Mouse (Mus musculus) limb, embryonic 12.5 days (tissue): ENCODE results near the gene Grik4. TPM values are rescaled to one million over a fixed set of nuclear protein-coding genes. Genes with fewer than 3 reads are reported as not detected.

ENCODE experiments used
- ATAC-seq: fragments of 200-750 bp; cut with Nextera tagmentation; 2 replicates; pipeline ENCODE4 v1.8.0; 2017; ENCODE audit warnings: low read depth, moderate TSS enrichment; ENCODE audit not compliant: insufficient number of reproducible peaks, insufficient read depth, low FRiP score, low TSS enrichment
- H3K27ac ChIP-seq: fragments of 300-500 bp; sonication (generic); 2 replicates; pipeline ENCODE4 v1.5.1; 2016; ENCODE audit warnings: mild to moderate bottlenecking, moderate library complexity
- H3K27me3 ChIP-seq: fragments of 300-500 bp; sonication (generic); 2 replicates; pipeline ENCODE4 v1.6.1; 2016; ENCODE audit warnings: mild to moderate bottlenecking, moderate library complexity
- H3K36me3 ChIP-seq: fragments of 300-500 bp; sonication (generic); 2 replicates; pipeline ENCODE4 v1.6.1; 2016; ENCODE audit warnings: mild to moderate bottlenecking, moderate library complexity
- H3K4me1 ChIP-seq: fragments of 300-500 bp; sonication (generic); replicated peaks from 2 replicates; pipeline ENCODE4 v1.6.1; 2016
- H3K4me2 ChIP-seq: fragments of 300-500 bp; sonication (generic); 2 replicates; pipeline ENCODE4 v1.6.1; 2016; ENCODE audit warnings: mild to moderate bottlenecking, moderate library complexity
- H3K4me3 ChIP-seq: fragments of 300-500 bp; sonication (generic); replicated peaks from 2 replicates; pipeline ENCODE4 v1.5.1; 2016; ENCODE audit warnings: mild to moderate bottlenecking
- H3K9ac ChIP-seq: fragments of 300-500 bp; sonication (generic); replicated peaks from 2 replicates; pipeline ENCODE4 v1.6.1; 2016; ENCODE audit warnings: mild to moderate bottlenecking, moderate library complexity
- H3K9me3 ChIP-seq: fragments of 300-500 bp; sonication (generic); 2 replicates; pipeline ENCODE4 v1.6.1; 2016; ENCODE audit warnings: mild to moderate bottlenecking, moderate library complexity
- WGBS: fragments of 180-500 bp; shearing (Covaris S2); methylation state at CpG from one replicate; pipeline ENCODE4 v1.1.7; 2016; 5-methylcytosine and 5-hydroxymethylcytosine counted together
- polyA plus RNA-seq: library from polyadenylated mRNA; unstranded; fragments of >200 nt; fragmentation: Nextera tagmentation; extraction: Ambion mirVana; gene quantifications from 2 replicates; pipeline ENCODE4 v1.2.1, GENCODE M21; 2016

The Grik4 gene
- polyA plus RNA-seq, 1 experiment from 2014 or later, result 2.6 TPM

DNA sequence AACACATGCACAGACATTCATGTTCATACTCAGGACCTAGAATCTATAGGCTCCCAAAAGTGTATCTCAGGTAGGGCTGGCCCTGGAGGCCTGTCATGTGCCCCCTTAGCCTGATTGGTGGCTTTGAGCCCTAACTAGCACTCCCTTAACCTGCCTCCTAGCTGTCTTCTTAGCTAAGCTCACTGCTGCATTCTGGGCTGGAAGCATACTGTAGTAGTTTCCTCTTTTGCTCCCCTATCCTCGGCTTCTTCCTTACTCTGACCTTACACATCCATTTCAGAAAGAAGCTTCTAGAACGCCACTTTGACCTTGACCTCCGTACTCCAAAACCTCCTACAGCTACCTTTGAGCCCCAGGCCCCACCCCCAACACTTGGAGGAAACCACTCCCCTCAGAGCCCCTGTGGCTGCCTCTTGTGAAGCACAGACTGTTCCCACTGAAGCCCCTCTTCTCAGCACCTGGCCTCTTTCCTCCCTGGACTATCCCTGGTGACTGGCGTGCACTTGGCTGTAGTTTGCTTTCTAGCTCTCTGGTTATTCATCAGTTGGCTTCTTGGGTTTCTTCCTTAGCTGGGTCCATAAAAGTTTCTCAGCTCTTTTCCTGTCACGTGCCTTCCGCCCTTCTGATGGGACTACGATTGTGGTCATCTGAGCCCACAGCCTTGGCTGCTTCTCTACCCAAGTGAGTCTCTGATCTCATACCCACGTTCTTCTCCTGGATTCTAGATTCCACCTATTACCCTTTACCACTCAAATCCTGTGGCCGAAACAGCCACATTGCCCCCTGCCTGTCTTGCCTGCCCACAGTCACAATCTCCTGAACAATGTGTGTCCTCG lies 84.1 kb downstream of the Grik4 start:
- H3K36me3 ChIP-seq, result no peaks in the 10 kb centered on the region
- WGBS, result 76% methylated on average over 10 of the region's 10 CpGs
- H3K4me1 ChIP-seq, result peaks cover 18% of the 10 kb centered on the region
- H3K4me3 ChIP-seq, result no peak overlapping the region
- no peaks in the 10 kb centered on the region for H3K9me3 ChIP-seq
- H3K27ac ChIP-seq, result no peak overlapping the region
- no peak overlapping the region for H3K4me2 ChIP-seq
- no peak overlapping the region for H3K9ac ChIP-seq
- H3K27me3 ChIP-seq, result no peaks in the 10 kb centered on the region
- ATAC-seq, result no peak

DNA sequence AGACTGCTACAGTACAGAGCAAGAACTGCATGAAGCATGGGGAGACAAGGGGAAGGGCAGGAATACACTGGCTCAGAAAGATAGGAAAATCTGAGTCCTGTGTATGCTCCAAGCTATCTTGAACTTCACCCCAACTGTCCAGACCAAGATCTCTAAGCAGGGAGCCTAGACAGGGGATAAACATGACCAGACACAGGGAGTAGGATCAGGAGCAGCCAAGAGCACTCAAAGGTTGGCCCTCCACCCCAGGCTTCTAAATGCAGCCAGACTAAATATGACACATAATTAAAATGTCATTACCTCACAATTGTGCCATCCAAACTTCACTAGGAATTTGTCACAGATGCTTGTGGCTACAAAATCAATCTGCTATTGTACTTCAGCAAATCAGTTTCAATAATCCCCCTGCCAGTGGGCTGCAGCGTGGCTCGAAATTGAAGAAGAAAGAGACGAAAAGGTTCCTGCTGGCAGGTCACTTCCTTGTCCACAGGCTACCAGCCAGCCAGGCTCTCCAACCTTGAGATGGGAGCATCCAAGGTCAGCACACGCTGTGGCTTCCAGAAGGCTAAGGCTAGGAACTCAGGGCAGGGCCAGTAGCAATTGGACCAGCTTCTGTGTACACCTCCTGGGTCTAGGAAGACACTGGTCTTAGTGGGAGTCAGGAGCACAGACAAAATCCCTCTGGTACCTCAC lies 85.1 kb downstream of the Grik4 start:
- no peak overlapping the region for H3K27ac ChIP-seq
- H3K4me1 ChIP-seq, result 0 out of 2 replicates have a peak, but pooled peaks cover 13% of the 10 kb centered on the region
- H3K9ac ChIP-seq, result no peak overlapping the region
- no peaks in the 10 kb centered on the region for H3K36me3 ChIP-seq
- H3K4me2 ChIP-seq, result no peak overlapping the region
- H3K27me3 ChIP-seq, result no peaks in the 10 kb centered on the region
- ATAC-seq, result no peak
- H3K4me3 ChIP-seq, result no peak overlapping the region
- WGBS, result 76% methylated on average over 4 of the region's 4 CpGs
- H3K9me3 ChIP-seq, result no peaks in the 10 kb centered on the region

DNA sequence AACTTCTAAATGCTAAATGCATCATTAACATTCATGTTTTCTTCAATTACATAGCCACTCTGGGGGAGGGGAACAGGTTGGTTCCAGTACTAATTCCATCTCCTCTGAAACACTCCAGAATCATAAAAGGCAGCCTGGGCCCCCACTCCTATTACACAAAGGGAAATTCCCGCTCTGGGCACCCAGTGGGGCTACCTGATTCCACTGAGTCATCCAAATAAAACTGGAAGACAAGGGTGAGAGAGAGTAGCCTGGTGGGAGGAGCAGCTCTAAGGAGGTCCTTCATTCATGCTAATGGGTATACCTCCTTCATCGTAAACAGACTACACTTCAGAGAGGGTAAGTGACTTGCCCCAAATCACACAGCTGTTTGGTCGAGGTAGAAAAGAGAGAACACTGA lies 85.7 kb downstream of the Grik4 start:
- Histone ChIP-seq H3K4me3 (no peak overlapping the region), H3K4me1 (0 out of 2 replicates have a peak, but pooled peaks cover 13% of the 10 kb centered on the region), H3K9ac (no peak overlapping the region), H3K4me2 (no peak overlapping the region), H3K9me3 (no peaks in the 10 kb centered on the region), H3K27me3 (no peaks in the 10 kb centered on the region), H3K27ac (no peak overlapping the region), H3K36me3 (no peaks in the 10 kb centered on the region)
- 47% methylated on average over 3 of the region's 3 CpGs for WGBS
- no peak for ATAC-seq

DNA sequence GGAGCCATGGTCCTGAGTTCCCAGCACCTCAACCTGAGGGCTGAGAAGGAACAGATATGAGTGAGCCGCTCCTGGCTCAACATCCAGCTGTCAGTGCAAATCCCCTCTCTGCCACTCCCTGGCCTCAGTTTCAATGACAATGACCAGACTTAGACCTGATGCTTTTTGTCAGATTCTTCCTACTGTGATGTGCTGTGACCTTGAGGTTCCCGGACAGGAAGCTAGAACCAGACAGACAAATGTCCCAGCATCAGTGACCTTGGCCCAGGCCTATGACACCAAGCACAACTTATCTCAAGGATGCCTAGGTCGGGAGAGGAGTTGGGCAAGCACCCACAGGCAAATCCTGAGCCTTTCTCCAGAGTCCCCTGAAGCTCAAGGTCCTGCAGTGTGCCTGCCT lies 86.5 kb downstream of the Grik4 start:
- WGBS, result 76% methylated on average over 3 of the region's 3 CpGs
- H3K4me2 ChIP-seq, result no peak overlapping the region
- no peaks in the 10 kb centered on the region for H3K36me3 ChIP-seq
- no peaks in the 10 kb centered on the region for H3K9me3 ChIP-seq
- no peak overlapping the region for H3K9ac ChIP-seq
- H3K4me3 ChIP-seq, result no peak overlapping the region
- no peak for ATAC-seq
- 0 out of 2 replicates have a peak, but pooled peaks cover 13% of the 10 kb centered on the region for H3K4me1 ChIP-seq
- H3K27me3 ChIP-seq, result no peaks in the 10 kb centered on the region
- no peak overlapping the region for H3K27ac ChIP-seq

DNA sequence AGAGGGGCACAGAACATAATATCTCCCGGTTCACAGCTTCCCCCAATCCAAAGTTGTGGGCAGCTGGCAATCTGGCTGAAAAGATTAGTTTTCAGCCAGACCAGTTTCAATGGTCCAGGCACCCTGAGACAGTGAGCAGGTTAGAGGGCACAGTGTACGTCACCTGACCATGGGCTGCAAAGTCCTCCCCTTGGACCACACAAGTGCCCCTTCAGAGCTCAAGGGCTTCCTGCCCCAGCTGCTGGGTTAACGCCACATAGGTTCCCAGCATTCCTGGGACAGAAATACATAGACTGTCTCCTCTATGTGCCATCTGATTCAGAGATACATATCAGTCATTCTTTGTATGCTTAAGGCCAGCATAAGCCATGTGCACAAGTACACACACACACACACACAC lies 91.2 kb downstream of the Grik4 start:
- Histone ChIP-seq H3K4me3 (no peak overlapping the region), H3K27ac (no peak overlapping the region), H3K27me3 (0 out of 2 replicates have a peak, but pooled peaks cover 5% of the 10 kb centered on the region), H3K36me3 (no peaks in the 10 kb centered on the region), H3K9ac (no peak overlapping the region), H3K9me3 (no peaks in the 10 kb centered on the region), H3K4me2 (no peak overlapping the region), H3K4me1 (peaks cover 4% of the 10 kb centered on the region)
- WGBS, result 80% methylated on average over 3 of the region's 3 CpGs
- ATAC-seq, result no peak

DNA sequence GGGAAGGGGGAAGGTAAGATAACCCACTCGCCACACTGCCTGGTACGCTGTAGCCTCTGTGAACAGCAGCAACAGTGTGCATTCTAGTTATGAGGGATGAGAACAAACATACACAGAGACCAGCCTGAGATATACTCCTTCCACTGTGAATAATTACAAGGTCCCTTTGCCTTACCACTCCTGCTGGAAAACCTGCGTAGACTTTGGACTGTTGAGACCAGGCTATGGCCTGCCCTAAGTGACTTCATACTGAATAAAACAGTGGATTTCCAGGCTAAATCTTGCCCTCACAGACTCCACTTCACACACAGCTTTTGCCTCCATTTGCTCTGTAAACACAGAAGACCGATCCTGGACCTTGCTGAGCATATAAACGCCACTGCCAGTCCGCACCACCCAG lies 94.2 kb downstream of the Grik4 start:
- no peak overlapping the region for H3K27ac ChIP-seq
- no peak overlapping the region for H3K9ac ChIP-seq
- H3K27me3 ChIP-seq, result 0 out of 2 replicates have a peak, but pooled peaks cover 8% of the 10 kb centered on the region
- no peaks in the 10 kb centered on the region for H3K36me3 ChIP-seq
- H3K9me3 ChIP-seq, result no peaks in the 10 kb centered on the region
- no peak overlapping the region for H3K4me3 ChIP-seq
- H3K4me1 ChIP-seq, result peaks cover 12% of the 10 kb centered on the region
- WGBS, result 83% methylated on average over 6 of the region's 6 CpGs
- no peak overlapping the region for H3K4me2 ChIP-seq
- ATAC-seq, result no peak

DNA sequence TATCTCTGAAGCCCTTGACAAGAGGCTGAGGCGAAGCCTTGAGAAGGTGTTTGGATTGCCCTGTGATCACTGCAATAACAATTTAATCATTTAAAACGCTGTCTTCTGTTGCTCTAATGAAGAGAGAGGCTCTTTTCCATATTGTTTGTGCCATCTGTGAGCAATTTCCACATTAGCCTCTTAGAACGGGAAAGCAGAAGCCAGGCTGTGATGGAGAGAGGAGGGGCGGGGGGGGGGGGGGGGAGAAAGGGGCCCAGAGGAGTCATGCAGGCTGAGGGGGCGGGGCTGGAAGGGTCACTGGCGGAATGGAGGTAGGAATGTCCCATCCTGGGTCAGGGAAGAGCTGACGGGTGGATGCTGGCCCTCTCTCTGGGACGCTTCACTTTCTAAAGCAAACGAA lies 96.2 kb downstream of the Grik4 start:
- Histone ChIP-seq H3K4me2 (peak overlapping the region; percentile 13; the same call in 1 of the 2 replicates), H3K27ac (no peak overlapping the region), H3K4me1 (peaks cover 18% of the 10 kb centered on the region), H3K27me3 (0 out of 2 replicates have a peak, but pooled peaks cover 8% of the 10 kb centered on the region), H3K9ac (no peak overlapping the region), H3K4me3 (no peak overlapping the region), H3K9me3 (no peaks in the 10 kb centered on the region), H3K36me3 (no peaks in the 10 kb centered on the region)
- WGBS, result 10% methylated on average over 9 of the region's 9 CpGs
- no peak for ATAC-seq

DNA sequence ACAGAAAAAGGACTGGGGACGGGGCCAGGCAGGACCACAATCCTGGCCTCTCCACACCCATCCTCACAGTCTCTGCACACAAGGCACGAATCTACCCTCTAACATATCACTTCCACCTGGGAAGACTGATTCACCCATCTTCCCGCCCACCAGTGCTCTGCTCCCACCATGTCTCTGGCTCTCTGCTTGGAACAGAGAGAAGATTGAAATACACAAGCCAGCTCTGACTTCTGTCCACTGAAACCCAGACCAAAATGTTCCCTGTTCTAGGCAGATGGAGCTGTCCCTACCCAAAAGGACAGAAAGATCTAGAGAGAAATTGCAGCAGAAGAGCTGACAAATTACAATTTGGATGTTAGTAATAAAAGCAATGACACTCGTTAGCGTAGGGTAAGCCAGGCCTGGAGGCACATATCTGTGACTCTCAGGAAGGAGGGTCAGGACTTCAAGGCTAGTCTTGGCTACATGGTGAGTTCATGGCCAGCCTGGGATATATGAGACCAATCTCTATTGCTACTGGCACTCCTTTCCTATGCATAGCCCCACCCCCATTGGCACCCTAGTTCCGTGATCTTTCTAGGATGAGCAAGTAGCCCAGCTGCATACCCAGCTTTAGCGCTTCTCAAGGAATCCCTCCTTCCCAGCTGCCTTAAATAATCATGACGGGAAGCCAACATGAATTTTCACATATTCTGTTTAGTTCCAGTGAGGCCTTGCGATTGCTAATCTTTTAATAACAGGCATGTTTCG lies 97.4 kb downstream of the Grik4 start:
- H3K4me1 ChIP-seq, result peaks cover 19% of the 10 kb centered on the region
- no peak overlapping the region for H3K27ac ChIP-seq
- ATAC-seq, result no peak
- 0 out of 2 replicates have a peak, but pooled peaks cover 8% of the 10 kb centered on the region for H3K27me3 ChIP-seq
- H3K9me3 ChIP-seq, result no peaks in the 10 kb centered on the region
- no peaks in the 10 kb centered on the region for H3K36me3 ChIP-seq
- H3K9ac ChIP-seq, result no peak overlapping the region
- H3K4me3 ChIP-seq, result no peak overlapping the region
- WGBS, result 64% methylated on average over 10 of the region's 10 CpGs
- H3K4me2 ChIP-seq, result no peak overlapping the region

DNA sequence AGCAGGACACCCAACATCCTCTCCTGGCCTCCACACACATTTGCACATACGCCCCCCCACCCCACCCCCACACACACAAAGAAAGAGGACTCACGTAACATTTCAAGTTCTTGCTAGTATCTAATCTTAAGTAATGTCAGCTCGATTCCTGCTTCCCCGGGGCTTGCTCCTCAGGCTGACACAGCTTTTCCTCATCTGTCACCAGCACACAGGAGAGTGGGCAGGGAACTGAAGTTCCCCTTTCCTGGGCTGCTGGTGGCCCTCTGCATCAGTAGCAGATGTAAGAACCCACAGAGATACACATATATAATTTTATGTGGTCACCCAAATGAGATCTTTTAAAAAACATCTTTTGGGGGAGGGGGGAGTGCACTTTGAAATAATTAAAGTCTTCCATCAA lies 98.2 kb downstream of the Grik4 start:
- 0 out of 2 replicates have a peak, but pooled peaks cover 8% of the 10 kb centered on the region for H3K27me3 ChIP-seq
- no peak overlapping the region for H3K9ac ChIP-seq
- no peak overlapping the region for H3K4me2 ChIP-seq
- ATAC-seq, result no peak
- 68% methylated on average over 4 of the region's 4 CpGs for WGBS
- no peaks in the 10 kb centered on the region for H3K9me3 ChIP-seq
- H3K27ac ChIP-seq, result no peak overlapping the region
- peaks cover 19% of the 10 kb centered on the region for H3K4me1 ChIP-seq
- H3K4me3 ChIP-seq, result no peak overlapping the region
- no peaks in the 10 kb centered on the region for H3K36me3 ChIP-seq

DNA sequence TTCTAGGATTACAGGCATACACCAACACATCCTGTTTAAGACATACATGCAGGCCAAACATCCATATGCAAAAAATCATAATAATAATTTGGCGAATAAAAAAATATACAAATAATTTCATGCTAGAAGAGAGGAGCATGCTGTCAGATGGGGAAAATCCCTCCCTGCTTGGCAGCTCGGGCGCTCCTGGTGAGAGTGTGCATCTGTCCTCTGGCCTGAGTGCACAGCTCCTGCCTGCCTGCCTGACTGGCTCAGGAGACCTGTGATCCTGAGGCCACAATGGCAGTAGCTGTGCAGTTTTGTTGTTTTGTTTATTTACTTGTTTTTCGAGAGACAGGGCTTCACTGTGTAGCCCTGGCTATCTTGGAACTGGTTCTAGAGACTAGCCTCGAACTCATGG lies 100.0 kb downstream of the Grik4 start:
- Histone ChIP-seq H3K27me3 (0 out of 2 replicates have a peak, but pooled peaks cover 3% of the 10 kb centered on the region), H3K4me1 (peaks cover 19% of the 10 kb centered on the region), H3K4me2 (no peak overlapping the region), H3K27ac (no peak overlapping the region), H3K9ac (no peak overlapping the region), H3K36me3 (no peaks in the 10 kb centered on the region), H3K4me3 (no peak overlapping the region), H3K9me3 (no peaks in the 10 kb centered on the region)
- WGBS, result 92% methylated on average over 5 of the region's 5 CpGs
- ATAC-seq, result no peak

DNA sequence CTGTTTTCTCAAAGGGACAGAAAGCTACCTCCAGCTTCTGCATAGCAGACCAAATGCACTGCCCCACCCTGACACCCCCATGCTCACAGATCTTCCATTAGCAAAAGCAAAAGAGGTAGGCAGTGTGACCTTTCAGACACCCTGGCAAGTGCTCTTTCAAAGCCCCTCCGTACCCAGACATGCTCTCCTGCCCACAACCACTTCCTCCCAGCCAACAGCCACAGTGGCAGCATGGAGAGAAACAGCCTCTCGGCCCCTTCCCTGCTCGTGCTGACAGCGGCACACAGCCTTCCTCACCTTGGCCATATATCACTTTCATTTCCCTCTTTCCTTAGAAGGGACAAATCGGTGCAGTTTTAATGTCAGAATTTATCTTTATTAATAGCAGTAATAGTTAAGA lies 106.0 kb downstream of the Grik4 start:
- H3K27ac ChIP-seq, result no peak overlapping the region
- no peaks in the 10 kb centered on the region for H3K9me3 ChIP-seq
- H3K4me1 ChIP-seq, result 0 out of 2 replicates have a peak, but pooled peaks cover 3% of the 10 kb centered on the region
- no peak overlapping the region for H3K9ac ChIP-seq
- H3K4me3 ChIP-seq, result no peak overlapping the region
- no peak for ATAC-seq
- no peak overlapping the region for H3K4me2 ChIP-seq
- 63% methylated on average over 5 of the region's 5 CpGs for WGBS
- H3K27me3 ChIP-seq, result no peaks in the 10 kb centered on the region; the same call in 1 of the 2 replicates
- H3K36me3 ChIP-seq, result no peaks in the 10 kb centered on the region
